ENCODE assay signal across 20 mouse cellular contexts in genomic region chr3:133384164-133384708, GRCm38 (mm10).
A peak's percentile ranks its signal among the peaks of the same experiment; 100 is the strongest.
DNase-seq lines count a peak whose midpoint lies in the region; ATAC-seq and TF ChIP-seq lines count a peak whose summit lies in the region.
"Had no signal": no experiment of that assay in that cellular context is flagged by ENCODE, and none has a peak within 500 bp of the region (broad histone marks: within the 10 kb centered on the region; RNA-seq: fewer than 3 reads in every experiment).

No protein-coding gene starts in this region.

- no peak for TF ChIP-seq CTCF in gastrocnemius, adult 2 months (IDR thresholded peaks at IDR 0.05)

- no peak for ATAC-seq in kidney, embryonic 15.5 days (replicated peaks; ENCODE audit: low FRiP score)
- ATAC-seq: inflammation-experienced regulatory T-cells, adult 6 months had no signal

- H3K9me3 ChIP-seq in kidney, embryonic 15.5 days (replicated peaks): no peaks in the 10 kb centered on the region
- H3K9me3 ChIP-seq: embryonic facial prominence, embryonic 15.5 days had no signal

- peaks cover 4% of the 10 kb centered on the region for H3K36me3 ChIP-seq in kidney, embryonic 15.5 days

- 59% methylated on average over 6 of the region's 6 CpGs for WGBS in kidney, embryonic 15.5 days

- DNase-seq in gastrocnemius, adult 2 months: no peak
- no peak for DNase-seq in gastrocnemius, adult 8-10 months (ENCODE audit: low spot score in 2 of 2)
- peak; percentile 20 for DNase-seq in kidney, adult 9 months
- peak; percentile 55 for DNase-seq in embryo, embryonic 10.5 days (ENCODE audit: low spot score)
- DNase-seq in heart, postnatal 4 days: peak; percentile 16
- DNase-seq in thymus, postnatal 0 days (ENCODE audit: low spot score): no peak
- DNase-seq in right cerebral cortex, postnatal 36 days (ENCODE audit: low spot score in 2 of 2): no peak
- DNase-seq: adrenal gland, postnatal 10 days; cerebellum, adult 11 months; cerebellum, postnatal 25 days; lung, adult 18-20 months; lung, postnatal 4 days; retina, postnatal 1 day had no signal

- H3K27ac ChIP-seq in gastrocnemius, adult 2 months: peak overlapping the region; percentile 25; the same call in 1 of the 2 replicates
- no peak overlapping the region for H3K27ac ChIP-seq in kidney, embryonic 15.5 days
- H3K27ac ChIP-seq: embryonic facial prominence, embryonic 15.5 days; forebrain, embryonic 10.5 days had no signal

- intact Hi-C loops in gastrocnemius, adult 2 months (cut with DNase I): no loop called here

- H3K9ac ChIP-seq in kidney, embryonic 15.5 days: no peak overlapping the region
- H3K9ac ChIP-seq: embryonic facial prominence, embryonic 15.5 days had no signal

- no peak overlapping the region for H3K4me2 ChIP-seq in kidney, embryonic 15.5 days
- H3K4me2 ChIP-seq: embryonic facial prominence, embryonic 15.5 days; midbrain, embryonic 11.5 days had no signal

- H3K4me1 ChIP-seq in kidney, embryonic 15.5 days: 0 out of 2 replicates have a peak, but pooled peaks cover 2% of the 10 kb centered on the region
- H3K4me1 ChIP-seq: embryonic facial prominence, embryonic 15.5 days had no signal

- H3K27me3 ChIP-seq in kidney, embryonic 15.5 days: no peaks in the 10 kb centered on the region
- H3K27me3 ChIP-seq: CH12.LX; embryonic facial prominence, embryonic 15.5 days had no signal

- no peak overlapping the region for H3K4me3 ChIP-seq in gastrocnemius, adult 2 months
- no peak overlapping the region for H3K4me3 ChIP-seq in kidney, embryonic 15.5 days (replicated peaks)
- H3K4me3 ChIP-seq: embryonic facial prominence, embryonic 15.5 days; forebrain, embryonic 10.5 days; myocyte had no signal

Comparison
In these comparisons a context has a peak if more than half of its experiments do, and no peak if none do; other contexts are left out.
1. DNase-seq: peak in kidney, adult 9 months (single experiment), embryo, embryonic 10.5 days (single experiment) and heart, postnatal 4 days (single experiment); none in gastrocnemius, adult 2 months (single experiment), gastrocnemius, adult 8-10 months (0 of 2), thymus, postnatal 0 days (single experiment) and right cerebral cortex, postnatal 36 days (0 of 2).